Mouse (Mus musculus): Measurements from ENCODE around the gene Gpr55. TPM values are rescaled to one million over a fixed set of nuclear protein-coding genes. Genes with fewer than 3 reads are reported as not detected.

Gene Gpr55
- polyA plus RNA-seq, 1 experiment from 2014 or later: 0.04 TPM

DNA sequence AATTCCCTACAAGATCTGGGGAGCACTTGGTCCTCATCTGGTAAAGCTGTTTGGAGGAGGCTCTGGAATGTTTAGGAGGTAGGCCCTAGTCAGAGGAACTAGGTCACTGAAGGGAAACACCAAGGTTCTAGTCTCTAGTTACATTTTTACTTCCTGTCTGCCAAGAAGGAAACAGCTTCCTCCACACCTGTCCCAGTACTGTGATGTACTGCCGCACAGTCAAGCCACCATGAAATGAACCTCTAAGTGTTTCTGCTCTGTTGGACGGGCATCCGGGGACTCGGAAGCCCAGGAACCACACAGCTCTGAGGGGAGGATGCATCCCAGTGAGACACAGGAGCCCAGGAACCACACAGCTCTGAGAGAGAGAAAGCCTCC is 32.1 kb downstream of the Gpr55 start:
- ATAC-seq (ENCODE audit: low FRiP score): peak; percentile 29
- peak overlapping the region; percentile 87 for H3K27ac ChIP-seq
- WGBS: 56% methylated on average over 4 of the region's 4 CpGs
- H3K4me1 ChIP-seq (replicated peaks): peaks cover 40% of the 10 kb centered on the region
- H3K36me3 ChIP-seq: no peaks in the 10 kb centered on the region
- no peaks in the 10 kb centered on the region for H3K27me3 ChIP-seq
- no peaks in the 10 kb centered on the region for H3K9me3 ChIP-seq
- 0 out of 2 replicates have a peak overlapping the region, but pooled peaks have one; percentile 19 for H3K4me2 ChIP-seq
- H3K4me3 ChIP-seq: no peak overlapping the region
- no peak overlapping the region for H3K9ac ChIP-seq

DNA sequence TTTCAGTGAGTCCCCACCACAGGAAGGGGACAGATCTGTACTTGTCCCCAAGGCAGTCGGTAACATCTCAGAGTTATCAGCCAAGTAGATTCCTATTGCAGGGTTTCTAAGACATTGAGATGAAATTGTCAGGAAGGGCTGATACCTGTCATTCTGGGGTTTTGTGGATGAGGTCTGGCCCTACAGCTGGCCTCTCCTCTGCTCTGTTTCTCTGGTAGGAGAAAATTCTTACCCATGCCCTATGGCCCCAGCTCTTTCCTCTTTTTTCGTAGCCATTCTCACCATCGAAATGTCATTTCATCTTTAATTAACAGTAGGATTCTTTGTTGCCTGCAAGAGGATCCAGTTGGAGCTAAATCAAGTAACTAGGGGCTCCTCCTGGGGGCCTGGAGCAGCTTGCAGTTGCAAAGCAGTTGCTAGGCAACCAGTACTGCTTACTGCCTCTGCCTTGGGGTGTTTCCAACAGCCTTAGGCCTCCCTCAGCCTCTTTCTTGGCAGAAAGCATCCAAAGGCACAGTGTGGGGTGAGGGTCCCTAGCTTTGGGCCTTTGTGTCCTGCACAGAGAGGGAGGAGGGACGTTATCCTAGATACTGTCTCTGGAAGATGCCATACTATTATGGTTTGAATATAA is 32.6 kb downstream of the Gpr55 start, which contains the start of gene 4933407L21Rik:
TSS of gene 4933407L21Rik (plus strand) at position 427 of the 631 bp plus-strand sequence.
- Histone ChIP-seq H3K27ac (peak within 1 kb of the TSS; percentile 87), H3K4me2 (peak within 1 kb of the TSS; percentile 19; the same call in 1 of the 2 replicates), H3K36me3 (no peaks in the 10 kb centered on the region), H3K9ac (0 out of 2 replicates have a peak within 1 kb of the TSS, but pooled peaks have one; percentile 13), H3K9me3 (no peaks in the 10 kb centered on the region), H3K4me1 (replicated peaks) (peaks cover 35% of the 10 kb centered on the region), H3K4me3 (no peak within 1 kb of the TSS), H3K27me3 (no peaks in the 10 kb centered on the region)
- 21% methylated on average over 4 of the region's 4 CpGs for WGBS
- ATAC-seq (ENCODE audit: low FRiP score): peak; percentile 90

DNA sequence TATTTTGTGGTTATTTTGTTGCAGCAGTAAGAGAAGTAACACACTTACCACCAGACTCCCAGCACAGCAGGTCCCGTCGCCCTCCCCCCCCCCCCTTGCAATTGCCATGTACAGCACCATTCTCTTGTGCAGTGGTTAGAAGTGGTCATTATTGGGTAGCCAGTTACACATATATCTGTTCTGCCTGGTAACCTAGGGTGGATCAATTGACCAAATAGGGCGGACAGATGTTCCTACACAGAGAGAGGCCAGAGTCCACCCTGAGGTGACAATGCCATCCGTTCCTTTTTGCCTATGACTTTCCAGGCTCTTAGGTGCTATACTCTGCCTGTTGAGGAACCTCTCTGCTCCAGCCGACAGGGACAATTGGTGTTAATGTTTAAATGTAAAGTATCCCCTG is 35.6 kb downstream of the Gpr55 start:
- no peak overlapping the region for H3K4me2 ChIP-seq
- no peak overlapping the region for H3K9ac ChIP-seq
- H3K27ac ChIP-seq: no peak overlapping the region
- no peaks in the 10 kb centered on the region for H3K36me3 ChIP-seq
- no peak for ATAC-seq (ENCODE audit: low FRiP score)
- H3K9me3 ChIP-seq: no peaks in the 10 kb centered on the region
- no peaks in the 10 kb centered on the region for H3K27me3 ChIP-seq
- H3K4me3 ChIP-seq: no peak overlapping the region
- 82% methylated on average over 5 of the region's 5 CpGs for WGBS
- H3K4me1 ChIP-seq (replicated peaks): peaks cover 38% of the 10 kb centered on the region

DNA sequence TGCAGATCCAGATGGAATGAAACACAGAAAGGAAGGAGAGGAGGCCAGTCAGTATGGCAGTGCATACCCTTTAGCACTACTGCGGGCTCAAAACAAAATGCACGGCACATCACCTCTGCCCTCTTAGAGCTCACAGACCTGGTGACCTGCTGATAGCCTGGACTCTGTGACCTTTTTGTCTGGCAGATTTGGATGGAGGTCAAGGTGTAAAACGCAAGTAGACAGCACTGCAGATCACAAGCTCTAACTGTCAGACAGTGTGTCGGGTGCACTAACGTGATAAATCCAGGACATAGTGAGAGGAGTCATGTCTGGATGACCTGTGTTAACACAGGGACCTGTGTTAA is 38.0 kb downstream of the Gpr55 start:
- WGBS: 82% methylated on average over 5 of the region's 5 CpGs
- Histone ChIP-seq H3K4me1 (replicated peaks) (peaks cover 27% of the 10 kb centered on the region), H3K27me3 (peaks cover 7% of the 10 kb centered on the region; the same call in 1 of the 2 replicates), H3K27ac (peak overlapping the region; percentile 58), H3K36me3 (no peaks in the 10 kb centered on the region), H3K4me3 (no peak overlapping the region), H3K9me3 (no peaks in the 10 kb centered on the region), H3K9ac (no peak overlapping the region), H3K4me2 (no peak overlapping the region)
- ATAC-seq (ENCODE audit: low FRiP score): no peak

DNA sequence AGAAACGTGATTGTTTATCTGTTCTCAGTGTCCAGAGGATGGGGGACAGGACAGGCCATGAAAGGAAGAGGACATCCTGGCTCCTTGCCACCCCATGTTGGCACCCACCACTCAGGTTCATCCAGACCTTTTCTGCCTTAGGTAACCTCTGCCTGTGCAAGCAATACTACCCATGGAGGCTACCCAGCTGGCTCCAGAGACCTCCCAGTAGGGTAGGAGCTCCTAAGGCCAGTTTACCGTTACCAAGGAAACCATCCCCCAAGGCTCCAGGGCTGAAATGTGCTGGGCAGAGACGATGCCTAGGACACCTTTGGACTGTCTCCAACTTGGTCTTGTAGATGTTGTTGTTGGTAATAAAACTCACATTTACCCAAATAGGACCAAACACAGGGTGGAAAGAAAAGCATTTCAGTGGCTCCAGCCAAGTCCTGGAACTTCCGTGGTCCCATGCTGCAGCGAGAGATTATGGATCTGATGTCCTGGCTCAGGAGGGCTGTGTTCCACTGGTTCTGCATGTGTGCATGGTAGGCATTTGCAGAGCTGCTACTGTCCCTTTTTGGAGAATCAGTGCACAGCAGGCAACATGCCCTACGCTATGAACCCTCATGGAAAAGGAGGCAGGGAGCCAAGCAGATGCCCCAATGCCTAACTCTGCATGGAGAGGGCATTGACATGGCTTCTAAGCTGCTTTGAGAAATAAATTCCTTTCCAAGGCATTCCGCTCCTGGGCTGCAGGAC is 38.5 kb downstream of the Gpr55 start:
- no peak overlapping the region for H3K9ac ChIP-seq
- peaks cover 7% of the 10 kb centered on the region; the same call in 1 of the 2 replicates for H3K27me3 ChIP-seq
- H3K36me3 ChIP-seq: no peaks in the 10 kb centered on the region
- no peaks in the 10 kb centered on the region for H3K9me3 ChIP-seq
- no peak overlapping the region for H3K4me2 ChIP-seq
- peaks cover 27% of the 10 kb centered on the region for H3K4me1 ChIP-seq (replicated peaks)
- peak; percentile 54 for ATAC-seq (ENCODE audit: low FRiP score)
- WGBS: 51% methylated on average over 7 of the region's 7 CpGs
- peak overlapping the region; percentile 58 for H3K27ac ChIP-seq
- no peak overlapping the region for H3K4me3 ChIP-seq

DNA sequence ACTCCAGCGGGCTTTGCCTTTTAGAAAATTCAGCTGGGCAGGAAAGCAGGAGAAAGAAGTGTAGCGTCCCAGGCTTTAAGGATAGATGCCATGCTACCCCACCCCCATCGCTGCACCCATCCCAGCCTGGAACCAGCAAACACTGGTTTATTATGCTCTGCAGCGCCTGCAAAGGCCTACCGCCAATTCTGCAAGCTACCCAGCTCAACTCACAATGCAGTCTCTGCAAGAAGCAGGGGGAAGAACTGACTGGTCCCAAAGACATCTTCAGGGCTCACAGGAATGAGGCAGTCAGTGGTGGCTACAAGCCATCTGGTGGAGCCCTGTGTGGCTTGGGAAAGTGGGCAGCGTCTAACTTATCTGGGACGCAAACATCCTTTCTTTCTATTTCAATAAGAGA is 39.1 kb downstream of the Gpr55 start:
- H3K4me1 ChIP-seq (replicated peaks): peaks cover 33% of the 10 kb centered on the region
- H3K4me2 ChIP-seq: no peak overlapping the region
- H3K27me3 ChIP-seq: peaks cover 7% of the 10 kb centered on the region; the same call in 1 of the 2 replicates
- no peaks in the 10 kb centered on the region for H3K9me3 ChIP-seq
- H3K9ac ChIP-seq: no peak overlapping the region
- ATAC-seq (ENCODE audit: low FRiP score): no peak
- WGBS: 75% methylated on average over 7 of the region's 7 CpGs
- H3K36me3 ChIP-seq: no peaks in the 10 kb centered on the region
- H3K4me3 ChIP-seq: no peak overlapping the region
- H3K27ac ChIP-seq: peak overlapping the region; percentile 58; the same call in 1 of the 2 replicates

DNA sequence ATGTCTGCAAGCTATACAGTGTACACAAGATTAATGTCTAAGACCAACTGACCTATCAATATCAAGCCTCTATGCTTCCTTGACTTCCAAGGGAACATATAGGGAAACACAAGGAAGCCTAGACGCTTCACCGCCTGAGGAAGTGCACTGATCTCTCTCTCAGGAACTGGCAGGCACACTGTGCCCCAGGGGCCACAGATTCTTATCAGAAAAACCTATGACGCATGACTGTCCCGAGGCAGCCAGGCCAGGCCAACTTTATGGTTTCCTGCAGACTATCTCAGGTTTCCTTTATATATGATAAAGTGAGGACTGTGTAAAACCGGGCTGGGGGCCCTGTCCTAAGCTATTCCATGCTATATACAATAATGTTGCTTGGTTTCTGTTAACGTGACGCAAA is 41.2 kb downstream of the Gpr55 start:
- no peaks in the 10 kb centered on the region for H3K9me3 ChIP-seq
- peaks cover 7% of the 10 kb centered on the region; the same call in 1 of the 2 replicates for H3K27me3 ChIP-seq
- no peak overlapping the region for H3K9ac ChIP-seq
- WGBS: 88% methylated on average over 7 of the region's 7 CpGs
- no peak for ATAC-seq (ENCODE audit: low FRiP score)
- peaks cover 39% of the 10 kb centered on the region for H3K4me1 ChIP-seq (replicated peaks)
- no peak overlapping the region for H3K27ac ChIP-seq
- H3K36me3 ChIP-seq: no peaks in the 10 kb centered on the region
- no peak overlapping the region for H3K4me3 ChIP-seq
- H3K4me2 ChIP-seq: no peak overlapping the region

DNA sequence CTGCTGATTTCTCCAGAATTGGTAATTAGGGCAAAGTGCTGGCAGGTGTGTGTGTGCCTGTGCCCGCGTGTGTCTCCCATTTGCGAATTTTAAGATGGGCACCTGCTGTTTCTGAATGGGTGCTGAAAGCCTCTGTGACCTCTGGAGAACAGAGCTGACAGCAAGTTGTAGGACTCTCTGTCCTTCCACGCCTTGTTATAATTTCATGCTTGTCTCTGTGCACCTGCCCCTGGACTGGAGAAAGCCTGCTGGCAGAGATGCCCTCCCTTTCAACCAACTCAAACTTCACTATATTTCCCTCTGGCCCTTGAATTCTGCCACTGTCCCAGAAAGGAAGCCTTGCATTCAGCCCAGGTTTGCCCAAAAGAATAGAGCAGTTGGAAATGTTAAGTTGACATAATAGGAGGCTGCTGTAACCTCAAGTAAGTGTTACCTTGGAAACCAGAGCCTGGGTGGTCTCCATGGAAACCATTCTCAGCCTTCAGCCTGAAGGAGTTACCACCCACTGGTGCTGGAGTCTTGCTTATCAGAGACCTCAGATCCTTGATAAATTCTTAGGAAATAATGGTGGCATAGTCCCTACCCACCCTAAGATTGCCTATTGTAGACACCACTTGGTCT is 43.9 kb downstream of the Gpr55 start:
- Histone ChIP-seq H3K4me2 (peak overlapping the region; percentile 20; the same call in 1 of the 2 replicates), H3K27me3 (peaks cover 10% of the 10 kb centered on the region; the same call in 1 of the 2 replicates), H3K4me3 (no peak overlapping the region), H3K4me1 (replicated peaks) (peaks cover 28% of the 10 kb centered on the region), H3K27ac (peak overlapping the region; percentile 91), H3K9me3 (no peaks in the 10 kb centered on the region), H3K9ac (no peak overlapping the region), H3K36me3 (no peaks in the 10 kb centered on the region)
- 12% methylated on average over 4 of the region's 4 CpGs for WGBS
- peak; percentile 87 for ATAC-seq (ENCODE audit: low FRiP score)

DNA sequence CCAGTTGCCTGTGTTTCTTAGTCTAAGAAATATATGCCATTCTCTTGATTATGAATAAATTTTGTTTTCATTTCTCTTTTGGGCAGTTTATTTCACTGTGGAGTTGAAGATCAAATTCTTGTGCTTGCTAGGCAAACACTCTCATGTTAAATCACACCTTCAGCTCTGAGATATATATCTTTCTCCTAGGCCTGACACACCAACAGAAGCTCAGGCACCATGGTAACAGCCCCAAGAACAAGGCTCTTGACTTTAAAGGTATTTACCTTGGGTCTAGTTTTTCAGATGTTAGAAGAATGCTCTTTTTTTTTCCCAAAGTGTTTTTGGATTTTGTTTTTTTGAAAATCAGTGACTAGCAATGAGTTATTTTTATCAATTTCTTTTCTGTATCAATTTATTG is 44.9 kb downstream of the Gpr55 start:
- Histone ChIP-seq H3K27ac (no peak overlapping the region; the same call in 1 of the 2 replicates), H3K27me3 (peaks cover 10% of the 10 kb centered on the region; the same call in 1 of the 2 replicates), H3K4me2 (no peak overlapping the region), H3K9ac (no peak overlapping the region), H3K4me3 (no peak overlapping the region), H3K4me1 (replicated peaks) (peaks cover 24% of the 10 kb centered on the region), H3K9me3 (no peaks in the 10 kb centered on the region), H3K36me3 (0 out of 2 replicates have a peak, but pooled peaks cover 6% of the 10 kb centered on the region)
- ATAC-seq (ENCODE audit: low FRiP score): no peak

DNA sequence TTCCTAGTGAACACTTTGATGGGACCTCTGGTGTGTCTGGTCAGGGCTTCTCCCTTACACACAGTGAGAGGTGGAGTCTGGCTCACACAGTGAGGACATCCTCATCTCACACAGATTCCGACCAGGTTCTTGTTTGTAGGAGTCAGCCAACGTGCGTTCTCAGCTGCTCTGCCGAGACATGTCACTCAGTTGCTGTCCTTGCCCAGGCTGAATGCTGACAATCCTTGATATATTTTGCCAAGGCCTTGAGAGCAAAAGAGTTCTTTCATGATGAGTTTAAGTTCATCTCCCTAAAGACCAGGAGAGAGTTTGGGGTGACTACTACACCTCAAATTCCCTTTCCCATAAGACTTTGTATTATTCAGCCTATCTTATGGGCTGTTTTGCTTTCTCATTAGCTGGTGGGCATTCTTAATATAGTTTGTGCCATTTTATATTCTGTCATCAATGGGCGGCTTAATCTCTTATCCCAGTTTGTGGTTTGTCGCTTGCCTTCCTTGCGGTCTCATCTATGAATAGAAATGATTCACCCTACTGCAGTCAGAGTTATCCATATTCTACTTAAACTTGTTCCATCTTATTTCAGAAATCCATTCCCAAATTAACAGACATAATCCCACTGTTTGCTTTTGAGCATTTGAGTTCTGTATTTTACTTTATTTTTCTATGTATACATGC is 47.6 kb downstream of the Gpr55 start:
- Histone ChIP-seq H3K36me3 (peaks cover 23% of the 10 kb centered on the region), H3K27ac (no peak overlapping the region), H3K4me1 (replicated peaks) (peaks cover 21% of the 10 kb centered on the region), H3K9ac (no peak overlapping the region), H3K4me2 (no peak overlapping the region), H3K27me3 (0 out of 2 replicates have a peak, but pooled peaks cover 3% of the 10 kb centered on the region), H3K9me3 (no peaks in the 10 kb centered on the region), H3K4me3 (no peak overlapping the region)
- no peak for ATAC-seq (ENCODE audit: low FRiP score)
- WGBS: 93% methylated on average over 7 of the region's 7 CpGs

DNA sequence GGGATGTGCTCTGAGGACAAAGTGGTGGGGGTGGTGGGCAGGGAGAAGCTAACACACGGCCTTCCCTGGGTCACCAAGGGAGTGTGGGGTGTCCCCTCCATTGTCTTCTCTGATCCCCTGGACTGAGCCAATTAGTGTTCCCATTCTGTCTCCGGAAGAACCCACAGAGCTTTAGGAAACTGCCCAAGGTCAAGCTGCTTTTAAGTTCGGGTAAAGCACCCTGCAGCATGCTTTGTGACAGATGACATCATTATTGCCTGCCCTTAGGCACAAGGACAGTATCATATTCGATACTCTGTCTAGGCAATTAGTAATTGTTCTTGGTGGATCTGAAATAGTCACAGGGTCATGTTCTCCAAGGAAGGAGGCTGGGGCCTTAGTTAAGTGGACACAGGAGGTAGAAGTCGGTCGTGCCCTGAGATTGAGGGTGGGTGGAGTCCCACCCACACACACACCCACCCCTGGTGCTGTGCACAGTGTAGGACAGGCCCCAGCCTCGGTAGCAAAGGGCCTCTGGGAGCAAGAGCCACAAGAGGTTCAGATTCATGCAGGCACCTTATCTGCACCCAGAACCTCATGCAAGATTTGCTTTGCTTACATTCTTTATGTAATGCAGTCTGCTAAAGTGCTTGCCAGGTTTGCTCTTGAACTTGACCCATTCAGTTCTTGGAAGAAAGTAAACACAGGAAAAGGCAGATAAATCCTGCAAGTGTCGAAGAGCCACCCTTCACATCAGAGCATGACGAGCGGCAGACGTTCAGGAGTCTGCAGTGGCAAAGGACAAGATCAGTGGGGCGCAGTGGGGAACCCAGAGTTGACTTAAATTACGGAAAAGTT is 51.8 kb downstream of the Gpr55 start:
- no peak overlapping the region for H3K4me3 ChIP-seq
- H3K4me1 ChIP-seq (replicated peaks): no peaks in the 10 kb centered on the region
- H3K27me3 ChIP-seq: 0 out of 2 replicates have a peak, but pooled peaks cover 3% of the 10 kb centered on the region
- no peaks in the 10 kb centered on the region for H3K9me3 ChIP-seq
- H3K4me2 ChIP-seq: no peak overlapping the region
- H3K9ac ChIP-seq: no peak overlapping the region
- 75% methylated on average over 13 of the region's 13 CpGs for WGBS
- H3K36me3 ChIP-seq: peaks cover 65% of the 10 kb centered on the region
- ATAC-seq (ENCODE audit: low FRiP score): no peak; the same call in 1 of the 2 replicates
- 0 out of 2 replicates have a peak overlapping the region, but pooled peaks have one; percentile 12 for H3K27ac ChIP-seq

All from hindbrain, embryonic 13.5 days (tissue).